9 mouse cellular contexts compared by ENCODE assay signal in genomic region chr9:120011533-120011932, GRCm38 (mm10). TPM values are rescaled to one million over a fixed set of nuclear protein-coding genes. Genes with fewer than 3 reads are reported as not detected.
DNase-seq lines count a peak whose midpoint lies in the region; ATAC-seq and TF ChIP-seq lines count a peak whose summit lies in the region.
"Had no signal": no experiment of that assay in that cellular context is flagged by ENCODE, and none has a peak within 500 bp of the region (broad histone marks: within the 10 kb centered on the region; RNA-seq: fewer than 3 reads in every experiment).

No protein-coding gene starts in this region.

- no peaks in the 10 kb centered on the region for H3K27me3 ChIP-seq in embryonic facial prominence, embryonic 11.5 days (ENCODE audit: control insufficient read depth, insufficient read depth, low read length)
- H3K27me3 ChIP-seq in heart, embryonic 10.5 days (ENCODE audit: insufficient read depth, poor library complexity, severe bottlenecking) = no peaks in the 10 kb centered on the region
- H3K27me3 ChIP-seq in kidney, postnatal 0 days (ENCODE audit: insufficient read depth, low read length) = no peaks in the 10 kb centered on the region
- H3K27me3 ChIP-seq in liver, embryonic 11.5 days (replicated peaks; ENCODE audit: control insufficient read depth, insufficient read depth, low read length) = peaks cover 3% of the 10 kb centered on the region; the same call in 1 of the 2 replicates
- H3K27me3 ChIP-seq in stomach, postnatal 0 days (ENCODE audit: control insufficient read depth, insufficient read depth, low read length) = no peaks in the 10 kb centered on the region

- peak; percentile 2 for TF ChIP-seq EP300 in stomach, postnatal 0 days (optimal IDR thresholded peaks at IDR 0.05)

- H3K27ac ChIP-seq in embryonic facial prominence, embryonic 11.5 days (replicated peaks; ENCODE audit: low read depth, low read length) = no peak overlapping the region
- peak overlapping the region; percentile 81 for H3K27ac ChIP-seq in heart, embryonic 10.5 days
- peak overlapping the region; percentile 43; the same call in 1 of the 2 replicates for H3K27ac ChIP-seq in kidney, postnatal 0 days
- no peak overlapping the region; the same call in 1 of the 2 replicates for H3K27ac ChIP-seq in liver, embryonic 11.5 days (ENCODE audit: low read depth, low read length)
- peak overlapping the region; percentile 89 for H3K27ac ChIP-seq in stomach, postnatal 0 days (replicated peaks)

- H3K9me3 ChIP-seq in embryonic facial prominence, embryonic 11.5 days (replicated peaks; ENCODE audit: control insufficient read depth, low read length) = no peaks in the 10 kb centered on the region
- no peaks in the 10 kb centered on the region for H3K9me3 ChIP-seq in heart, embryonic 10.5 days
- no peaks in the 10 kb centered on the region for H3K9me3 ChIP-seq in kidney, postnatal 0 days (replicated peaks; ENCODE audit: low read length)
- no peaks in the 10 kb centered on the region for H3K9me3 ChIP-seq in liver, embryonic 11.5 days (ENCODE audit: control insufficient read depth, low read length)
- H3K9me3 ChIP-seq in stomach, postnatal 0 days (ENCODE audit: control insufficient read depth, low read length) = no peaks in the 10 kb centered on the region

- H3K4me1 ChIP-seq in embryonic facial prominence, embryonic 11.5 days (ENCODE audit: control insufficient read depth, insufficient read depth, low read length) = no peaks in the 10 kb centered on the region
- H3K4me1 ChIP-seq in heart, embryonic 10.5 days = peaks cover 45% of the 10 kb centered on the region
- 0 out of 2 replicates have a peak, but pooled peaks cover 4% of the 10 kb centered on the region for H3K4me1 ChIP-seq in kidney, postnatal 0 days (replicated peaks; ENCODE audit: insufficient read depth, low read length)
- H3K4me1 ChIP-seq in liver, embryonic 11.5 days (replicated peaks; ENCODE audit: control insufficient read depth, insufficient read depth, low read length) = peaks cover 2% of the 10 kb centered on the region
- H3K4me1 ChIP-seq in stomach, postnatal 0 days (replicated peaks; ENCODE audit: control insufficient read depth, insufficient read depth) = no peaks in the 10 kb centered on the region

- H3K4me2 ChIP-seq in embryonic facial prominence, embryonic 11.5 days (ENCODE audit: low read depth, low read length) = peak overlapping the region; percentile 89
- H3K4me2 ChIP-seq in kidney, postnatal 0 days (ENCODE audit: low read length) = peak overlapping the region; percentile 60
- H3K4me2 ChIP-seq in liver, embryonic 11.5 days = peak overlapping the region; percentile 91
- peak overlapping the region; percentile 68 for H3K4me2 ChIP-seq in stomach, postnatal 0 days (replicated peaks; ENCODE audit: low read depth)

- peak; percentile 79 for TF ChIP-seq CTCF in kidney, postnatal 0 days (IDR thresholded peaks at IDR 0.05; ENCODE audit: low read depth)
- peak; percentile 84 for TF ChIP-seq CTCF in stomach, postnatal 0 days (IDR thresholded peaks at IDR 0.05; ENCODE audit: low read depth)

- WGBS in embryonic facial prominence, embryonic 11.5 days = 3% methylated on average over 10 of the region's 10 CpGs
- WGBS in heart, embryonic 10.5 days = 2% methylated on average over 10 of the region's 10 CpGs
- 0% methylated on average over 10 of the region's 10 CpGs for WGBS in kidney, postnatal 0 days
- 2% methylated on average over 10 of the region's 10 CpGs for WGBS in liver, embryonic 11.5 days
- WGBS in stomach, postnatal 0 days = under 1% methylated on average over 10 of the region's 10 CpGs

- H3K36me3 ChIP-seq in embryonic facial prominence, embryonic 11.5 days (replicated peaks; ENCODE audit: control insufficient read depth, insufficient read depth, low read depth, low read length) = no peaks in the 10 kb centered on the region
- peaks cover 44% of the 10 kb centered on the region for H3K36me3 ChIP-seq in heart, embryonic 10.5 days
- H3K36me3 ChIP-seq in kidney, postnatal 0 days (ENCODE audit: insufficient read depth, low read length) = no peaks in the 10 kb centered on the region
- H3K36me3 ChIP-seq in liver, embryonic 11.5 days (ENCODE audit: control insufficient read depth, insufficient read depth, low read length) = no peaks in the 10 kb centered on the region
- no peaks in the 10 kb centered on the region for H3K36me3 ChIP-seq in stomach, postnatal 0 days (ENCODE audit: control insufficient read depth, insufficient read depth, low read length)

- peak overlapping the region; percentile 34 for H3K4me3 ChIP-seq in embryonic facial prominence, embryonic 11.5 days (ENCODE audit: low read depth, low read length)
- H3K4me3 ChIP-seq in heart, embryonic 10.5 days = peak overlapping the region; percentile 62
- H3K4me3 ChIP-seq in kidney, postnatal 0 days (replicated peaks; ENCODE audit: low read depth, low read length) = peak overlapping the region; percentile 28
- peak overlapping the region; percentile 49 for H3K4me3 ChIP-seq in liver, embryonic 11.5 days (ENCODE audit: low read depth, low read length)
- H3K4me3 ChIP-seq in stomach, postnatal 0 days (ENCODE audit: low read depth, low read length) = peak overlapping the region; percentile 36

- peak; percentile 31 for ATAC-seq in embryonic facial prominence, embryonic 11.5 days (replicated peaks; ENCODE audit: insufficient number of reproducible peaks, low FRiP score, low TSS enrichment, low read depth)
- peak; percentile 35 for ATAC-seq in kidney, postnatal 0 days (replicated peaks; ENCODE audit: low FRiP score, low read depth)
- ATAC-seq in liver, embryonic 11.5 days (replicated peaks; ENCODE audit: low FRiP score) = peak; percentile 62
- ATAC-seq in stomach, postnatal 0 days (ENCODE audit: low FRiP score, low TSS enrichment) = peak; percentile 77

- no peak overlapping the region for H3K9ac ChIP-seq in embryonic facial prominence, embryonic 11.5 days (replicated peaks; ENCODE audit: low read length)
- H3K9ac ChIP-seq in kidney, postnatal 0 days (ENCODE audit: low read depth, low read length) = no peak overlapping the region; the same call in 1 of the 2 replicates
- H3K9ac ChIP-seq in liver, embryonic 11.5 days (ENCODE audit: low read depth, low read length) = no peak overlapping the region
- H3K9ac ChIP-seq in stomach, postnatal 0 days (ENCODE audit: low read length) = 0 out of 2 replicates have a peak overlapping the region, but pooled peaks have one; percentile 41

- peak; percentile 86 for DNase-seq in A20 (ENCODE audit: low read depth, low spot score)
- peak; percentile 83 for DNase-seq in adrenal gland, adult 2 months
- peak; percentile 82 for DNase-seq in embryonic facial prominence, embryonic 11.5 days (ENCODE audit: low spot score)
- peak; percentile 90 for DNase-seq in heart, embryonic 10.5 days (ENCODE audit: low spot score)
- DNase-seq in kidney, postnatal 0 days (ENCODE audit: low spot score) = peak; percentile 89
- DNase-seq in liver, embryonic 11.5 days (ENCODE audit: low spot score) = no peak
- peak; percentile 87 for DNase-seq in naive thymus-derived CD4-positive, alpha-beta T cell, adult 2 months (ENCODE audit: low read depth)
- peak; percentile 73 for DNase-seq in stomach, postnatal 0 days (ENCODE audit: low spot score)

RNA-seq across cellular contexts. Expression of gene Xirp1, which starts 11.9 kb away (rescaled TPM):
- under 1 TPM; 0.37 to 0.48 TPM for total RNA-seq in adrenal gland, adult 2 months (2021)
- polyA plus RNA-seq in adrenal gland, adult 2 months (2012; rRNA removed) = 0.03 and 0.04 TPM in 2 replicates
- polyA plus RNA-seq in embryonic facial prominence, embryonic 11.5 days (2014; fragmentation: Nextera tagmentation; extraction: Ambion mirVana) = 0.06 and 0.13 TPM in 2 replicates
- polyA plus RNA-seq in heart, embryonic 10.5 days (2016; fragmentation: Nextera tagmentation; extraction: Ambion mirVana) = 41.1 and 90.1 TPM in 2 replicates
- 0.04 and 0.16 TPM in 2 replicates for polyA plus RNA-seq in kidney, postnatal 0 days (2015; fragmentation: Nextera tagmentation; extraction: Ambion mirVana)
- polyA plus RNA-seq in liver, embryonic 11.5 days (2014; fragmentation: Nextera tagmentation; extraction: Ambion mirVana) = 0.25 and 1.1 TPM in 2 replicates
- 0.05 and 0.11 TPM in 2 replicates for polyA plus RNA-seq in stomach, postnatal 0 days (2015; fragmentation: Nextera tagmentation; extraction: Ambion mirVana)
- polyA plus RNA-seq: erythroblast, embryonic 14.5 days had no signal

RNA-seq across cellular contexts. Expression of gene Csrnp1, which starts 27.1 kb away (rescaled TPM):
- 10 to 100 TPM; 18.7 to 26.5 TPM for total RNA-seq in adrenal gland, adult 2 months (2021)
- polyA plus RNA-seq in adrenal gland, adult 2 months (2012; rRNA removed) = 45.6 and 51.3 TPM in 2 replicates
- polyA plus RNA-seq in embryonic facial prominence, embryonic 11.5 days (2014; fragmentation: Nextera tagmentation; extraction: Ambion mirVana) = 1.5 and 2.1 TPM in 2 replicates
- polyA plus RNA-seq in heart, embryonic 10.5 days (2016; fragmentation: Nextera tagmentation; extraction: Ambion mirVana) = 7.5 and 8.0 TPM in 2 replicates
- 4.8 and 7.8 TPM in 2 replicates for polyA plus RNA-seq in kidney, postnatal 0 days (2015; fragmentation: Nextera tagmentation; extraction: Ambion mirVana)
- 1.1 and 2.2 TPM in 2 replicates for polyA plus RNA-seq in liver, embryonic 11.5 days (2014; fragmentation: Nextera tagmentation; extraction: Ambion mirVana)
- 5.5 and 5.6 TPM in 2 replicates for polyA plus RNA-seq in stomach, postnatal 0 days (2015; fragmentation: Nextera tagmentation; extraction: Ambion mirVana)

RNA-seq across cellular contexts. Expression of gene Cx3cr1, which starts 58.1 kb away (rescaled TPM):
- total RNA-seq in adrenal gland, adult 2 months (2021) = 10 to 100 TPM in 1 of 2 experiments, 1 to 10 TPM in 1; 3.5 to 10.8 TPM
- 11.8 and 12.5 TPM in 2 replicates for polyA plus RNA-seq in adrenal gland, adult 2 months (2012; rRNA removed)
- polyA plus RNA-seq in embryonic facial prominence, embryonic 11.5 days (2014; fragmentation: Nextera tagmentation; extraction: Ambion mirVana) = 2.4 and 3.4 TPM in 2 replicates
- 1.1 and 4.1 TPM in 2 replicates for polyA plus RNA-seq in heart, embryonic 10.5 days (2016; fragmentation: Nextera tagmentation; extraction: Ambion mirVana)
- 4.3 and 4.5 TPM in 2 replicates for polyA plus RNA-seq in kidney, postnatal 0 days (2015; fragmentation: Nextera tagmentation; extraction: Ambion mirVana)
- 5.7 and 7.0 TPM in 2 replicates for polyA plus RNA-seq in liver, embryonic 11.5 days (2014; fragmentation: Nextera tagmentation; extraction: Ambion mirVana)
- polyA plus RNA-seq in stomach, postnatal 0 days (2015; fragmentation: Nextera tagmentation; extraction: Ambion mirVana) = 8.6 and 9.5 TPM in 2 replicates

Comparison
In these comparisons a context has a peak if more than half of its experiments do, and no peak if none do; other contexts are left out.
1. H3K27ac ChIP-seq: peak in heart, embryonic 10.5 days (single experiment), kidney, postnatal 0 days (single experiment) and stomach, postnatal 0 days (single experiment); none in embryonic facial prominence, embryonic 11.5 days (single experiment) and liver, embryonic 11.5 days (single experiment).
2. RNA of gene Xirp1, which starts 11.9 kb away (polyA plus RNA-seq): 41.1 to 90.1 TPM in heart, embryonic 10.5 days; 0.25 to 1.1 TPM in liver, embryonic 11.5 days, 0.04 to 0.16 TPM in kidney, postnatal 0 days, 0.06 to 0.13 TPM in embryonic facial prominence, embryonic 11.5 days, 0.05 to 0.11 TPM in stomach, postnatal 0 days and 0.03 to 0.04 TPM in adrenal gland, adult 2 months; every median in the first group is over 10 times any median in the second.
3. Peak in every context shown above with its lines, with median percentiles within 50 percentile points of each other: ATAC-seq, H3K4me2 ChIP-seq and H3K4me3 ChIP-seq.